Mouse (Mus musculus): ENCODE measurements at regions not wholly inside any gene's neighbourhood (a gene's known extent, or its start where the extent isn't known, plus 50 kb on each side); places are given as distances from the start of the nearest gene placed in this dataset.
A peak's percentile ranks its signal among the peaks of the same experiment; 100 is the strongest.

DNA sequence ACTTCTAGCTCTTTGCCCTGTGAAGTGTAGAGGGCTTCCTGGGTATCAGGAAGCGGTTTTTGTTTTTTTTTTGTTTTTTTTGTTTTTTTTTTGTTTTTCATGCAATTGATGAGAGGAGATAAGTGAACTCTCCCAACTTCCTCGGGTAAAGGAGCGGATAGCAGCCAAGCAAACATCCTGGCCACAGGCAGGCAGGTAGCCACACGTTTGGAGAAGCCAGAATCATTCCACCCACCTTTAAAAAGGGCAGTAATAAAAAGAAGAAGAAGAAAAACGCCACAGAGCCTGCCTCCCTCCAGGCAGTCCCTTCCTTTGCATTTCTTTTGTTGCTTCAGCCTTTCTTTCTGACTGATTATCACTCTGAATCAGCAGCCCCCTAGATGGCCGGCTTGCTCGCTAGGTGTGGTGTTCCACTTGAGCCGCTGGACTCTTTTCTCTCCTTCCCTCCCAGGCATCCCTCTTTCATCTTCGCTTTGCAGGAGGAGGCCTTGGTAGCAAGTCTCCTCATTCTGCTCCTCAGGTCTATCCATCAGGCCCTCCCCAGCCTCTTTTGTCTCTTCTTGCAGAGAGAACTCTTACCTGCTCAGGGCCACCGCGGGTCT, 323.9 kb upstream of the Gm765 start:
- 11% methylated on average over 11 of the region's 11 CpGs for WGBS
- peaks cover 3% of the 10 kb centered on the region; the same call in 1 of the 2 replicates for H3K9me3 ChIP-seq (replicated peaks)
- no peak overlapping the region for H3K9ac ChIP-seq
- ATAC-seq (ENCODE audit: insufficient number of reproducible peaks, low FRiP score): no peak
- 0 out of 2 replicates have a peak overlapping the region, but pooled peaks have one; percentile 10 for H3K4me3 ChIP-seq
- H3K4me1 ChIP-seq (replicated peaks): 0 out of 2 replicates have a peak, but pooled peaks cover 4% of the 10 kb centered on the region
- peak overlapping the region; percentile 56 for H3K4me2 ChIP-seq
- no peaks in the 10 kb centered on the region for H3K27me3 ChIP-seq (replicated peaks)
- H3K27ac ChIP-seq (ENCODE audit: poor library complexity, severe bottlenecking): no peak overlapping the region
- no peaks in the 10 kb centered on the region for H3K36me3 ChIP-seq

DNA sequence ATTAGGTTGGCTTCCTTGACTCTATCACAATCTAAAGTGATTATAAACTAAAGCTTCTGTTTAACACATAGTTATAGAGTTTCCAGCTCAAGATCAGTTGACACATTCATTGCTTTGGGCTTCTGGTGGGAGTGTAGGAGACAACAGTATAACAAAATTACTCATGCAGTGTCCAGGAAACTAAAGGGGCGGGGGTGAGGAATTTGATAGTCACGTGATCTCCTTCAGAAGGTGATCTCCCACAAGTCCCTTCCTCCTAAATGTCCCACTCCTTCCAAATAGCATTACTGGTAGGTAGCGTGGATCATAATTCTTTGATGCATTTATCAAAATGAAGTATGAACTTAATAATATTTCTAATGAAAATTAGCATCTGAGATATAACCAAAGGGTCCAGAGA, 309.3 kb upstream of the Gm765 start:
- H3K27me3 ChIP-seq (replicated peaks): no peaks in the 10 kb centered on the region
- ATAC-seq (ENCODE audit: insufficient number of reproducible peaks, low FRiP score): no peak
- no peak overlapping the region for H3K4me2 ChIP-seq
- H3K27ac ChIP-seq (ENCODE audit: poor library complexity, severe bottlenecking): no peak overlapping the region
- H3K4me3 ChIP-seq: no peak overlapping the region
- H3K36me3 ChIP-seq: no peaks in the 10 kb centered on the region
- WGBS: 79% methylated on average over 3 of the region's 3 CpGs
- H3K4me1 ChIP-seq (replicated peaks): no peaks in the 10 kb centered on the region
- H3K9ac ChIP-seq: no peak overlapping the region
- no peaks in the 10 kb centered on the region for H3K9me3 ChIP-seq (replicated peaks)

DNA sequence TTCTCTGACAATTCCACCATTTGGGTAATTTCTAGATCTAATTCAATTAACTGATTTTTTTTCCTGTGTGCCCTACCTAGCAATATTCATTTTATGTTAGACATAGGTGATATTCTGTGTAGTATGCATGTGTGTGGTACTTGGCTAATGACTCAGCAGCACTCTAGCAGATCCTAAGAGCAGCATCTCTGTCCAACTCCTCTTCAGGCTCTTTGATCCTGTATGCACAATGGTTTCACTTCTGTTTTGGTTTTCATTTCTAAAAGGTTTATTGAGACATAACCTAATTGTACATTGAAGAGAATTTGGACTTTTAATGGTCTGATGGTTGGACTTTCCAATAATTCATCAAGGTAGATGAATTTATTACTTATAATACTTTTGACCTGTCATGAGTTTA, 308.8 kb upstream of the Gm765 start:
- Histone ChIP-seq H3K9me3 (replicated peaks) (no peaks in the 10 kb centered on the region), H3K4me1 (replicated peaks) (no peaks in the 10 kb centered on the region), H3K4me2 (no peak overlapping the region), H3K27ac (ENCODE audit: poor library complexity, severe bottlenecking) (no peak overlapping the region), H3K9ac (no peak overlapping the region), H3K27me3 (replicated peaks) (no peaks in the 10 kb centered on the region), H3K4me3 (no peak overlapping the region), H3K36me3 (no peaks in the 10 kb centered on the region)
- ATAC-seq (ENCODE audit: insufficient number of reproducible peaks, low FRiP score): no peak

DNA sequence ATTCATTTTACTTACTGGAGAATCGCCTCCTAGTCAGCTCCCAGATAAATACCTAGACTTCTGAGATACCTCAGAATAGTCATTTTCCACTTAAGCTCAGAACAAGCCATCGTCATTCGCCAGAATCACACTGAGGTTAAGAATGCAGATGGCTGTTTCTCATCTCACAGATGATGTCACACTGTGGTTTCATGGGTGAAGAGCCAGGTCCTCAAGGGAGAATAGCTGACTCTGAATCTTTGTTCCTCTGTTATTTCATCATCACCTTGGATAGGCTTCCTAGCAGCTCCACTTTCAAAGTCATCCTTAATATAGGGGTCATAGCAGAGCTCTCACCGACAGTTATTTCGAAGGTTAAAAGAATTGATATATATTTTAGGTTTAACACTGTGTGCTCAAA, 297.8 kb upstream of the Gm765 start:
- Histone ChIP-seq H3K9me3 (replicated peaks) (no peaks in the 10 kb centered on the region), H3K27me3 (replicated peaks) (no peaks in the 10 kb centered on the region), H3K4me2 (no peak overlapping the region), H3K36me3 (no peaks in the 10 kb centered on the region), H3K4me1 (replicated peaks) (no peaks in the 10 kb centered on the region), H3K4me3 (no peak overlapping the region), H3K27ac (ENCODE audit: poor library complexity, severe bottlenecking) (no peak overlapping the region), H3K9ac (no peak overlapping the region)
- ATAC-seq (ENCODE audit: insufficient number of reproducible peaks, low FRiP score): no peak
- 81% methylated on average over 5 of the region's 5 CpGs for WGBS

DNA sequence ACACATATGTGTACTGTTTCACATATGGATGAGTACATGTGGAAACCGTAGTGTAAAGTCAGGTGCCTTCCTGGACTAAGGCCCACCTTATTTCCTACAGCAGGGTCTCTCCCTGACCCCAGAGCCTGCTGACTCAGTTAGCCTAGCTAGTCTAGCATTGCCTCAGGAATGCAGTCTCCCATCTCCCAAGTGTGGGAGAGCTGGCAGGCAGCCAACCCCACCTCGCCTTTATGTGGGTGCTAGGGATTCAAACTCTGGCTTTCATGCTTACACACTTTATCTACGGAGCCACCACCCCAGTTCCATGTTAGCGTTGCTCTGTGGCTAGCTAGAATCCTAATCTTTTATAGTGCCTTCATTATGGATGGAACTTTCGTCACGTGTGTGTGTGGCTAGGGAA, 293.3 kb upstream of the Gm765 start:
- Histone ChIP-seq H3K27me3 (replicated peaks) (no peaks in the 10 kb centered on the region), H3K36me3 (no peaks in the 10 kb centered on the region), H3K9me3 (replicated peaks) (no peaks in the 10 kb centered on the region), H3K27ac (ENCODE audit: poor library complexity, severe bottlenecking) (no peak overlapping the region), H3K4me1 (replicated peaks) (0 out of 2 replicates have a peak, but pooled peaks cover 5% of the 10 kb centered on the region), H3K4me3 (no peak overlapping the region), H3K4me2 (no peak overlapping the region), H3K9ac (no peak overlapping the region)
- 80% methylated on average over 6 of the region's 6 CpGs for WGBS
- no peak for ATAC-seq (ENCODE audit: insufficient number of reproducible peaks, low FRiP score)

DNA sequence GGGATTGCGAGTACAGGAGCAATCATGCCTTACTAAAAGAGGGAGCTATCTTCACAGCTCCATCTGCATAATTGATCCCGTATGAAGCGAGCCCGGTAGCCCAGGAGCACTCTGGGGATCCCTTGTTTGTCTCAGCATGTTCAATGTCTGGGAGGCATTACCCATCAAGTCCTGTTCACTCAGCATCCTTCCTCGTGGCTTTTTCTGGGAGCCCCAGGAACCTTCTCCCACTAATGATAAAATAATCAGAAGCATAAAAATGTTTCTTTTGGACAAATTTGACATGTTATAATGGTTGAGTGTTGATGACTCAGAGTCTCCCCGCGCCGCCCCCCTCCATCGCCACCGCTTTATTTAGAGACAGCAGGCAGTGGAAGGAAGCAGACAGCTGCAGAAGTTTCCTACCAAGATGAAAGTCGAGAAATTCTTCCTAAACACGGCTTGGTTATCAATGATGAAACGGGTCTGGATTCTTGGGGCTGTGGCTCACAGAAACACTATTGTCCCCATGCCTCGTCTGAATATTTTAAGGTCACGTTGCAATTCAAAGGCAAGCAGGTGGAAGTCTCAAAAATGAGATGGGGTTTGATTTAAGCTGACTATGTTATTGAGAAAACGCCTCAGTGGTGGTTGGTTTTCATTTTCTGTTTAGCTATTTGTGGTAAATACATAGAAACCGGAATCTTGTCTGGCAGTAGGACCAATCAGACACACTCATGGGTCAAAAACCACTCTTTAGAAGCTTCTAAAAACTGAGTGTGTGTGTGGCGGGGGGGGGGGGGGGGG, 289.9 kb upstream of the Gm765 start:
- H3K36me3 ChIP-seq: no peaks in the 10 kb centered on the region

DNA sequence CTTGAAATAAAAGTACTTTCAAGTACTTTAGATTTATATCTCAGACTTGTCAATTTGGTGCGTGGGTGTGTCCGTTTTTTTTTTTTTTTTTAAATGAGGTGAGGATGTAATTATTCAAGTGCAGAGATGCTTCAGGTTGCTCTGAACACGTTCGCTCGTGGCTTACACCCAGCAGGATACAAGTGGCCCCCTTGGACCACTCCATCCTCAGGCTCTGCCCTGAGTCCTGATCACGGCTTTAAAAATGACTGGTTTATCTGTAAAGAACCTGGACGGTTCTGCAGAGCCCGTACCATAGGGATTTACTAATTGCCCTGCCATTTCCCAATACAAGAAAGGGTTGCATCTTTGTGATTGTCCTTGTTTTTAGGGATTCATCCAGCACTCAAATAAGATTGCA, 288.7 kb upstream of the Gm765 start:
- Histone ChIP-seq H3K36me3 (no peaks in the 10 kb centered on the region), H3K9me3 (replicated peaks) (no peaks in the 10 kb centered on the region), H3K4me3 (no peak overlapping the region), H3K9ac (no peak overlapping the region), H3K27ac (ENCODE audit: poor library complexity, severe bottlenecking) (no peak overlapping the region), H3K4me1 (replicated peaks) (0 out of 2 replicates have a peak, but pooled peaks cover 8% of the 10 kb centered on the region), H3K27me3 (replicated peaks) (no peaks in the 10 kb centered on the region), H3K4me2 (no peak overlapping the region)
- WGBS: 64% methylated on average over 8 of the region's 8 CpGs
- no peak for ATAC-seq (ENCODE audit: insufficient number of reproducible peaks, low FRiP score)

More for the DNA sequence above, 289.9 kb upstream of the Gm765 start:
- Histone ChIP-seq H3K9ac (no peak overlapping the region), H3K27me3 (replicated peaks) (no peaks in the 10 kb centered on the region), H3K9me3 (replicated peaks) (no peaks in the 10 kb centered on the region), H3K4me2 (peak overlapping the region; percentile 55), H3K27ac (ENCODE audit: poor library complexity, severe bottlenecking) (no peak overlapping the region), H3K4me1 (replicated peaks) (0 out of 2 replicates have a peak, but pooled peaks cover 8% of the 10 kb centered on the region), H3K4me3 (no peak overlapping the region)
- ATAC-seq (ENCODE audit: insufficient number of reproducible peaks, low FRiP score): no peak
- WGBS: 34% methylated on average over 17 of the region's 18 CpGs

DNA sequence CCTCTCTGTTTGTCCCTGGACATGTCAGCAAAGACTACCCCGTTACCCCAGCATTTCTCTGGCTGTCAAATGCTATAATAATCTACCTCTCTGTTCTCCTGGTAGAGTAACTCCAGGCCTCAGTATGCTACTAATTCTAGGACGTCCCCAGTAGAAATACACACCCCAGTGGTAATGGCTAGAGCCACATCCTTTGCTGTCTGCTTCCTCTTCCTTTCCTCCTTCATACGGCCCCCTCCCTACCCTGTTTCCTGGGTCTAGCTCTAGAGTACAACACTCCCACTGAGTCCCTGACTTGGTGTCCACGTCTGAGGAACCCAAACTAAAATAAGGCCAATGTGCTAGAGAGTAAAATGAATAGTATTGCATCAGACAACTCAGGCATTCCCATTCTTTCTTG, 287.1 kb upstream of the Gm765 start:
- Histone ChIP-seq H3K4me3 (no peak overlapping the region), H3K4me1 (replicated peaks) (0 out of 2 replicates have a peak, but pooled peaks cover 8% of the 10 kb centered on the region), H3K9ac (no peak overlapping the region), H3K4me2 (no peak overlapping the region), H3K27me3 (replicated peaks) (no peaks in the 10 kb centered on the region), H3K9me3 (replicated peaks) (no peaks in the 10 kb centered on the region), H3K27ac (ENCODE audit: poor library complexity, severe bottlenecking) (no peak overlapping the region), H3K36me3 (no peaks in the 10 kb centered on the region)
- no peak for ATAC-seq (ENCODE audit: insufficient number of reproducible peaks, low FRiP score)
- WGBS: 67% methylated on average over 4 of the region's 4 CpGs

DNA sequence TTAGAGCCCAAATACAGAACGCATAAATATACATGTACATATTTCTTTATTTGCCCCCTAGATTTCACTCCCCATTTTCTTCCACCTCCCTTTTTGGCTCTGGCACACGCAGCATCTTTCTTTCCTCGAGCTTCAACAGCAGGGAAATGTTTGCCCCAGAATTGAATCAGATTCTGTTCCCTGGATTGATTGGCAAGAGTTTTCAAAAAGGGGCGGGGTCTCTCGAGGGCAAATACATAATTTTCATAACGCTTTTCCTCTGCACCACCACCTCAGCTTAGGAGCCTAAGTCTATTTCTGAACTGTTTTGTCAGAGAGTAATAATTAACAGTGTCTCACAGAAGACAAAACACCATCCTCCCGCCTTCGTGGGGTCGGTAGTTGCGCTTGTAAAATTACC, 283.9 kb upstream of the Gm765 start:
- H3K27me3 ChIP-seq (replicated peaks): no peaks in the 10 kb centered on the region
- ATAC-seq (ENCODE audit: insufficient number of reproducible peaks, low FRiP score): no peak
- 82% methylated on average over 10 of the region's 10 CpGs for WGBS

DNA sequence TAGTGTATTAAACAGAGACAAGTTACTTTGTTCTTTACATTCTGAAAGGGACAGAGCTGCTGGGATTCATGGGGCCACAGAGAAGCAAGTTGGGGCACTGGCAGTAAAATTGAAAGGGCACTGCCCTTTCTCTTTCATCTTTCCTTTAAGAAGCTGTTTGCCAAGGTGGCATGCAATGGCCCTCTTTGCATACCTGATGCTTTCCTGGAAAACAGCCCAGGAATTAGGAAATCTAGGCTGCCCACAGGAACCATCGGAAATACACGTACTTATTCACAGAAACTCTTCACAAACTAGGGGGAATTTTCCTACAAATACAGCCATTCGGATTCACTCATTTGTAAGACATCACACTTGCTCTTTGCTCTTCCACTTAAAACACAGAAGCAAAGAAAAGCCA, 278.3 kb upstream of the Gm765 start:
- no peak overlapping the region for H3K4me3 ChIP-seq
- H3K4me1 ChIP-seq (replicated peaks): peaks cover 12% of the 10 kb centered on the region
- H3K4me2 ChIP-seq: no peak overlapping the region
- no peak for ATAC-seq (ENCODE audit: insufficient number of reproducible peaks, low FRiP score)
- WGBS: 79% methylated on average over 3 of the region's 3 CpGs
- H3K9me3 ChIP-seq (replicated peaks): no peaks in the 10 kb centered on the region
- H3K27ac ChIP-seq (ENCODE audit: poor library complexity, severe bottlenecking): no peak overlapping the region
- no peak overlapping the region for H3K9ac ChIP-seq
- no peaks in the 10 kb centered on the region for H3K36me3 ChIP-seq
- H3K27me3 ChIP-seq (replicated peaks): no peaks in the 10 kb centered on the region

More for the DNA sequence above, 283.9 kb upstream of the Gm765 start:
- H3K4me3 ChIP-seq: no peak overlapping the region
- H3K27ac ChIP-seq (ENCODE audit: poor library complexity, severe bottlenecking): no peak overlapping the region
- peaks cover 15% of the 10 kb centered on the region for H3K4me1 ChIP-seq (replicated peaks)
- H3K9me3 ChIP-seq (replicated peaks): no peaks in the 10 kb centered on the region
- no peak overlapping the region for H3K4me2 ChIP-seq
- H3K9ac ChIP-seq: no peak overlapping the region
- no peaks in the 10 kb centered on the region for H3K36me3 ChIP-seq

DNA sequence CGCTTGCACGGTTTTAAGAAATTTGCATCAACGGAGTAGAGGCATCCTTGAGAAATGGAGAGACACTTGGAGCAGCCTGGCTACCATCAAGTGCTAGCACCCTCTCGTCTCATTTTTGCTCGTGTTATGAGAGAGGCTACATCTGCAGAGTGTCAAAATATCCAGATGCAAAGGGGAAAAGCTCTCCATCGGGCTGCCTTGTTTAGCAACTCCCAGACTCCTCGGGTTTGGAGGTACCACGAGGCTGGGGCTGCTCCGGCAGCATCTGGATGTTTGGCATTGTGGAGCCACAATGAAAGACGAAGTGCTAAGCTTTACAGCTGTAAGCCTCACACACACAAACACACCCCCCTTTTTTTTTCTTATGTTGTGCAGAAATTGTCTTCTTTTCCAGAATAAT, 270.5 kb upstream of the Gm765 start:
- Histone ChIP-seq H3K4me1 (replicated peaks) (peaks cover 8% of the 10 kb centered on the region; the same call in 1 of the 2 replicates), H3K27ac (ENCODE audit: poor library complexity, severe bottlenecking) (no peak overlapping the region), H3K4me3 (no peak overlapping the region), H3K36me3 (no peaks in the 10 kb centered on the region), H3K27me3 (replicated peaks) (no peaks in the 10 kb centered on the region), H3K4me2 (no peak overlapping the region), H3K9me3 (replicated peaks) (no peaks in the 10 kb centered on the region), H3K9ac (no peak overlapping the region)
- 62% methylated on average over 10 of the region's 10 CpGs for WGBS
- ATAC-seq (ENCODE audit: insufficient number of reproducible peaks, low FRiP score): no peak

All from heart, embryonic 12.5 days (tissue).